Mouse (Mus musculus) left cerebral cortex, postnatal 25 days (tissue): ENCODE measurements around the gene Rev1. TPM values are rescaled to one million over a fixed set of nuclear protein-coding genes. Genes with fewer than 3 reads are reported as not detected.

Experiments
- total RNA-seq, 2 experiments: library from RNA; stranded (reverse); gene quantifications; 2 replicates each; pipeline ENCODE4 v1.2.3; 2021

The Rev1 gene
- total RNA-seq, 2 experiments from 2014 or later: 29.3 to 36.7 TPM

Other genes starting within 250 kb of the Rev1 start
- gene Mitd1, start 239.4 kb downstream of the Rev1 start, total RNA-seq: 10 to 100 TPM; 11.2 to 12.2 TPM
- gene Mrpl30, start 239.3 kb downstream of the Rev1 start, total RNA-seq: 100 to 1,000 TPM; 140 to 152 TPM
- not detected for gene Lyg2, start 213.3 kb downstream of the Rev1 start, total RNA-seq
- gene Lyg1, start 172.0 kb downstream of the Rev1 start, total RNA-seq: not detected
- 10 to 100 TPM; 55.9 to 63.2 TPM for gene Txndc9, start 131.9 kb downstream of the Rev1 start, total RNA-seq
- gene Eif5b, start 131.8 kb downstream of the Rev1 start, total RNA-seq: 10 to 100 TPM; 40.0 to 40.2 TPM